Mouse (Mus musculus) forebrain, embryonic 14.5 days (tissue): ENCODE data around the gene Gm6169. TPM values are rescaled to one million over a fixed set of nuclear protein-coding genes. Genes with fewer than 3 reads are reported as not detected.

Source experiments
- ATAC-seq: fragments of 200-750 bp; cut with Nextera tagmentation; 2 replicates; pipeline ENCODE4 v1.8.0; 2017; ENCODE audit warnings: mild to moderate bottlenecking, moderate library complexity
- DNase-seq: peaks from one replicate; pipeline ENCODE4 v3.0.0-alpha.2; 2015; ENCODE audit warnings: low spot score
- H3K27ac ChIP-seq: fragments of 300-500 bp; sonication (generic); 2 replicates; pipeline ENCODE4 v1.5.1; 2014; ENCODE audit warnings: low read depth, mild to moderate bottlenecking, control low read depth, low read length, moderate library complexity
- H3K27me3 ChIP-seq: fragments of 300-500 bp; sonication (generic); replicated peaks from 2 replicates; pipeline ENCODE4 v1.6.1; 2014; ENCODE audit warnings: low read length, control low read depth, mixed read lengths; ENCODE audit not compliant: control insufficient read depth, insufficient read depth
- H3K36me3 ChIP-seq: fragments of 300-500 bp; sonication (generic); 2 replicates; pipeline ENCODE4 v1.6.1; 2014; ENCODE audit warnings: low read length, control low read depth; ENCODE audit not compliant: control insufficient read depth, insufficient read depth
- H3K4me1 ChIP-seq: fragments of 300-500 bp; sonication (generic); 2 replicates; pipeline ENCODE4 v1.6.1; 2014; ENCODE audit warnings: antibody characterized with exemption, low read length, control low read depth; ENCODE audit not compliant: control insufficient read depth, insufficient read depth
- H3K4me2 ChIP-seq: fragments of 300-500 bp; sonication (generic); 2 replicates; pipeline ENCODE4 v1.6.1; 2014; ENCODE audit warnings: mild to moderate bottlenecking, control low read depth, low read length
- H3K4me3 ChIP-seq: fragments of 300-500 bp; sonication (generic); 2 replicates; pipeline ENCODE4 v1.5.1; 2014; ENCODE audit warnings: low read depth, low read length, control low read depth
- H3K9ac ChIP-seq: fragments of 300-500 bp; sonication (generic); 2 replicates; pipeline ENCODE4 v1.6.1; 2014; ENCODE audit warnings: mild to moderate bottlenecking, low read length, control low read depth, moderate library complexity
- H3K9me3 ChIP-seq: fragments of 300-500 bp; sonication (generic); replicated peaks from 2 replicates; pipeline ENCODE4 v1.6.1; 2016; ENCODE audit warnings: low read length, control low read depth, mixed read lengths; ENCODE audit not compliant: control insufficient read depth
- WGBS: fragments of 180-500 bp; shearing (Covaris S2); extraction: QIAGEN DNeasy Blood & Tissue Kit; methylation state at CpG from one replicate; pipeline ENCODE4 v1.1.7; 2014; 5-methylcytosine and 5-hydroxymethylcytosine counted together
- polyA plus RNA-seq: library from polyadenylated mRNA; unstranded; fragments of >200 nt; fragmentation: Nextera tagmentation; extraction: Ambion mirVana; gene quantifications from 2 replicates; pipeline ENCODE4 v1.2.1, GENCODE M21; 2014

The Gm6169 gene
- polyA plus RNA-seq, 1 experiment from 2014 or later: 1.6 TPM

GRCm38 (mm10) chr13:97051158-97051557 is 47.9 kb downstream of the Gm6169 start:
- no peak overlapping the region for H3K4me2 ChIP-seq
- ATAC-seq: peak; percentile 62; the same call in 1 of the 2 replicates
- no peak overlapping the region for H3K9ac ChIP-seq
- H3K27ac ChIP-seq: no peak overlapping the region
- no peaks in the 10 kb centered on the region for H3K27me3 ChIP-seq
- H3K4me1 ChIP-seq: no peaks in the 10 kb centered on the region
- no peaks in the 10 kb centered on the region for H3K9me3 ChIP-seq
- 46% methylated on average over 6 of the region's 6 CpGs for WGBS
- H3K4me3 ChIP-seq: no peak overlapping the region
- DNase-seq: peak; percentile 78
- H3K36me3 ChIP-seq: no peaks in the 10 kb centered on the region

Other genes with a start within 250 kb of the Gm6169 start
- 0.04 and 0.08 TPM in 2 replicates for gene Gcnt4, start 174.5 kb downstream of the Gm6169 start, polyA plus RNA-seq
- not detected in 2 replicates for gene 1700029F12Rik, start 64.9 kb downstream of the Gm6169 start, polyA plus RNA-seq
- 14.9 and 18.1 TPM in 2 replicates for gene Fam169a, start 32.0 kb downstream of the Gm6169 start, polyA plus RNA-seq
- gene Gfm2, start 38.7 kb upstream of the Gm6169 start, polyA plus RNA-seq: 22.9 and 25.5 TPM in 2 replicates
- 51.6 and 61.9 TPM in 2 replicates for gene Nsa2, start 38.7 kb upstream of the Gm6169 start, polyA plus RNA-seq
- gene Hexb, start 99.1 kb upstream of the Gm6169 start, polyA plus RNA-seq: 38.0 and 41.9 TPM in 2 replicates
- 89.5 and 96.5 TPM in 2 replicates for gene Enc1, start 141.9 kb upstream of the Gm6169 start, polyA plus RNA-seq